Mouse (Mus musculus) MEL (cell line): ENCODE results near the gene Toe1.

Experiments
- CTCF ChIP-seq, 3 experiments: IDR thresholded peaks in 2 of 3; conservative IDR thresholded peaks in 1 of 3; 2 replicates each; pipeline ENCODE4 v1.5.1; 2011 to 2012; ENCODE audit warnings: low read length in 3 of 3, low read depth in 2 of 3, mild to moderate bottlenecking in 2 of 3, improper control_type of control experiment in 1 of 3, inconsistent platforms in 1 of 3, mixed read lengths in 1 of 3, moderate library complexity in 1 of 3; ENCODE audit not compliant: control insufficient read depth in 1 of 3, insufficient read depth in 1 of 3, poor library complexity in 1 of 3, severe bottlenecking in 1 of 3
- GATA1 ChIP-seq: IDR thresholded peaks from 2 replicates; pipeline ENCODE4 v1.6.1; 2011; ENCODE audit warnings: low read depth, low read length, improper control_type of control experiment
- JUND ChIP-seq: IDR thresholded peaks from 2 replicates; pipeline ENCODE4 v1.6.1; 2011; ENCODE audit warnings: low read depth, mild to moderate bottlenecking, improper control_type of control experiment, low read length
- MAFK ChIP-seq: IDR thresholded peaks from 2 replicates; pipeline ENCODE4 v1.6.1; 2011; ENCODE audit warnings: low read depth, mild to moderate bottlenecking, low read length, improper control_type of control experiment, borderline replicate concordance
- MYB ChIP-seq: IDR thresholded peaks from 2 replicates; pipeline ENCODE4 v1.6.1; 2011; ENCODE audit warnings: mild to moderate bottlenecking, low read depth, low read length, improper control_type of control experiment
- ZNF384 ChIP-seq: IDR thresholded peaks from 2 replicates; pipeline ENCODE4 v1.6.1; 2012; ENCODE audit warnings: low read depth, mild to moderate bottlenecking, inconsistent platforms, low read length, improper control_type of control experiment

DNA sequence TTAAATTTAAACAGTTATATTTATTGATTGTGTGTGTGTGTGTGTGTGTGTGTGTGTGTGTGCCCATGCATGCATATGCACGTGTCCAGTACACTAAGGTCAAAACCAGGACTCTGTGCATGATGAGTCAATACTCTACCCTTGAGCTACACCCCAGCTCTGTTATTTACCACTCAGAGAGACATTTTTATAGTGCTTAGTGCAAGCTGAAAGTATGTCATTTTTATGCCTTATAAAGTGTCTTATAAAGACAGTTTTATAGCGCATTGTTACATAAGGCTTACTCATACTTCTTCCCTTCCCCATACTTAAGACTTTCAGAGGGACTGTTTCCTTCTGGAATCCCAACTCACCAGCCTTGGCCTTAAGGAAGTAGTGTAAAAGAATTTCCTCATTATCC lies 57.7 kb downstream of the Toe1 start:
- TF ChIP-seq ZNF384 (no peak), JUND (no peak), MAFK (no peak), MYB (no peak), GATA1 (no peak), CTCF (IDR thresholded peaks at IDR 0.05 in 2 of 3, conservative IDR thresholded peaks at IDR 0.05 in 1 of 3; ENCODE audit: control insufficient read depth in 1 of 3, insufficient read depth in 1 of 3, low read depth in 2 of 3, low read length in 3 of 3, poor library complexity in 1 of 3, severe bottlenecking in 1 of 3) (no peak)
